Mouse (Mus musculus): ENCODE measurements at regions not wholly inside any gene's neighbourhood (a gene's known extent, or its start where the extent isn't known, plus 50 kb on each side); places are given as distances from the start of the nearest gene placed in this dataset.
"Not testable (repeated sequence)": the region's sequence is repeated elsewhere in the genome, so short reads cannot be mapped to it uniquely, and the experiment has no call there.

GRCm38 (mm10) chr2:79018732-79019423 is 151.0 kb downstream of the Ube2e3 start:
- in situ Hi-C loops (cut with MboI, MseI), result no loop called here

GRCm38 (mm10) chr2:79022954-79023353 is 155.0 kb downstream of the Ube2e3 start:
- in situ Hi-C loops (cut with MboI, MseI), result no loop called here

- in situ Hi-C loops (cut with MboI, MseI), result no loop called here
Observed at GRCm38 (mm10) chr2:79025678-79026077, 157.8 kb downstream of the Ube2e3 start.

GRCm38 (mm10) chr2:79030990-79031389 is 163.1 kb downstream of the Ube2e3 start:
- in situ Hi-C loops (cut with MboI, MseI), result loop anchor here (5.0 kb wide), 1 partner anchor 46 kb away; no protein-coding TSS in a partner anchor

GRCm38 (mm10) chr2:79036296-79036695 is 168.4 kb downstream of the Ube2e3 start:
- in situ Hi-C loops (cut with MboI, MseI), result no loop called here

GRCm38 (mm10) chr2:79038624-79039023 is 170.7 kb downstream of the Ube2e3 start:
- in situ Hi-C loops (cut with MboI, MseI), result no loop called here

- in situ Hi-C loops (cut with MboI, MseI), result not testable (repeated sequence)
Observed at GRCm38 (mm10) chr2:79044804-79045203, 176.9 kb downstream of the Ube2e3 start.

GRCm38 (mm10) chr2:79045508-79045907 is 177.6 kb downstream of the Ube2e3 start:
- in situ Hi-C loops (cut with MboI, MseI), result no loop called here

GRCm38 (mm10) chr2:79048020-79048419 is 180.1 kb downstream of the Ube2e3 start:
- in situ Hi-C loops (cut with MboI, MseI), result no loop called here

GRCm38 (mm10) chr2:79048777-79049537 is 181.0 kb downstream of the Ube2e3 start:
- in situ Hi-C loops (cut with MboI, MseI), result no loop called here

- in situ Hi-C loops (cut with MboI, MseI), result no loop called here
Observed at GRCm38 (mm10) chr2:79050495-79051046, 182.6 kb downstream of the Ube2e3 start.

GRCm38 (mm10) chr2:79052226-79052625 is 184.3 kb downstream of the Ube2e3 start:
- in situ Hi-C loops (cut with MboI, MseI), result no loop called here

GRCm38 (mm10) chr2:79056138-79056537 is 188.2 kb downstream of the Ube2e3 start:
- in situ Hi-C loops (cut with MboI, MseI), result no loop called here

- in situ Hi-C loops (cut with MboI, MseI), result no loop called here
Observed at GRCm38 (mm10) chr2:79059115-79059943, 191.4 kb downstream of the Ube2e3 start.

GRCm38 (mm10) chr2:79059944-79060238 is 192.0 kb downstream of the Ube2e3 start:
- in situ Hi-C loops (cut with MboI, MseI), result no loop called here

GRCm38 (mm10) chr2:79060320-79060719 is 192.4 kb downstream of the Ube2e3 start:
- in situ Hi-C loops (cut with MboI, MseI), result no loop called here

- in situ Hi-C loops (cut with MboI, MseI), result no loop called here
Observed at GRCm38 (mm10) chr2:79061645-79062044, 193.6 kb upstream of the Itga4 start.

GRCm38 (mm10) chr2:79062196-79062636 is 193.0 kb upstream of the Itga4 start:
- in situ Hi-C loops (cut with MboI, MseI), result no loop called here

GRCm38 (mm10) chr2:79063641-79064040 is 191.6 kb upstream of the Itga4 start:
- in situ Hi-C loops (cut with MboI, MseI), result no loop called here

GRCm38 (mm10) chr2:79065321-79065720 is 189.9 kb upstream of the Itga4 start:
- in situ Hi-C loops (cut with MboI, MseI), result no loop called here

- in situ Hi-C loops (cut with MboI, MseI), result loop anchor here (5.0 kb wide), 1 partner anchor 44 kb away; no protein-coding TSS in a partner anchor
Observed at GRCm38 (mm10) chr2:79076115-79076514, 179.1 kb upstream of the Itga4 start.

Data from regulatory T cell (primary cell).